Mouse (Mus musculus) megakaryocyte-erythroid progenitor cell, adult 5 weeks (primary cell): Measurements from ENCODE around the gene Anapc11. TPM values are rescaled to one million over a fixed set of nuclear protein-coding genes. Genes with fewer than 3 reads are reported as not detected.

Experiments used
- polyA plus RNA-seq: library from polyadenylated mRNA; stranded (reverse); fragments of >175 nt; gene quantifications from 2 replicates; pipeline ENCODE4 v1.2.3, GENCODE M21; 2012

Gene Anapc11
- polyA plus RNA-seq: 111 and 156 TPM in 2 replicates

DNA sequence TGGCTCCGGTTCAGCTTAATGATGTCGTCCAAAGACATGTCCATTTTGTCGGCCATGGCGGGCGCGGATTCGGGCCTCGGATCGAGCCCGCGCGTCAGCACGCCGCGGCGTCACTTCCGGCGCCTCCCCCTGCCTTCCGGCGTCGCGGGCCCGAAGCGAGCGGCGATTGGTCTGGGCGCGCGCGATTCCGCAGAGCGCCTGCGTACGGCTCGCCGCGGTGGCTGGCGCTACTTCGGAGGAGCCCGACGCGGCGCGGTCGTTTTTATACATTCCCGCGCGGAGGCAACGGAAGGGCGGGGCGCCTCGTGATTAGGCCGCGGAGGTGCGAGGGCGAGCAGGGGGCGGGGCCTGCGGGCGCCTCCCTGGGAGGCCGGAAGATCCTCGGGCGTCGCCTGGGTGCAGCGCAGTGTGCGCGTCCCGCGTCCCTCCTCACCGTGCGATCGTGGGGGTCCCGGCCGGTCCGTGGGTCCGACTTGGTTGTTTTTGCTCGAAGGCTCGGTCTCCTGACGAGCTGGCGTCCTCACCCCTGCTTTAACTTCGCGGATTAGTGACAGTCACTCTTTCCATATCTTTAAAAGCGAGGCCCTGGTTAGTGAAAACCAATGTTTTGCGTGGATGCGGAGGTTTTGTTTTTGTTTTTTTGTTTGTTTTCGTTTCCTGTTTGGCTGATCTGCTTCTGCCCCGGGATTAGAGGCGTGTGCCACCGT, at the start of gene Anapc11, which contains the start of gene Alyref:
Gene Anapc11 (plus strand): TSS at position 139 of the 707 bp plus-strand sequence.
Gene Alyref (minus strand): TSS at position 83 of the 707 bp plus-strand sequence.

DNA sequence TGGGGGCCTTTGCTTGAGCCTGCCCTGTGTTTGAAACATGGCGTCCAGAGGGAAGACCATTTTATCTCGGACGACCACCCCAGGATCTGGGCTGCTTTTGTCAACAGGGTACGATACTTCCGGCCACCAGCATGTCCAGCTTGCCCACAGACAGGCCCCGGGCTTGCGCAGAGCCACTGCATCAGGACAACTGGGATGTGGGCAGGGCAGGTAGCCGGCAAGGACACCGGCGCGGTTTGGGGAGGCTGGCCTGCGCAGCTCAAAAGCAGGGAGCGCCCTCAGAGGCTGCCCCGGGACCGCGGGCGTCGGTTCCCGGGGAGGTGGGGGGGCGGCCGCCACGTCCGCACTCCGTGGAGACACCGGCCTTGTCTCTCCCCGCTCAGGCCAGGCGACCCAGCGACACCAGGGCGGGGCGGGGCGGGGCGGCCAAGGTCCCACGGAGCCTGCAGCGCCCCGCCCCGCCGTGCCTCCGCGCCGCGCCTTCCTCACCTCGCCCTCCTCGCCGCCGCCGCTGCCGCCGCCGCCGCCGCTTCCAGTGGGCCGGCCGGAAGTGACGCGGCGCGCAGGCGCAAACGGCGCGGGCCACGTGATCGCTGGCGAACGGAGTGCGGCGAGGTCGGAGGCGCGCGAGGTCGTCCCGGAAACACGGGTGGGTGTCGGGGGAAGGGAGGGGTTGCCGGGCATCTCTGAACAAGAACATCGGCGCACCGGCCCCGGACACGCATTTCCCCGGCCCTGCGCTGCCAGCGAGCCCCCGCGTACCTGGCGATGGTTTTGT, 48.9 kb upstream of the Anapc11 start, which contains the start of gene Mcrip1:
Gene Mcrip1 (minus strand): TSS at position 560 of the 778 bp plus-strand sequence.

DNA sequence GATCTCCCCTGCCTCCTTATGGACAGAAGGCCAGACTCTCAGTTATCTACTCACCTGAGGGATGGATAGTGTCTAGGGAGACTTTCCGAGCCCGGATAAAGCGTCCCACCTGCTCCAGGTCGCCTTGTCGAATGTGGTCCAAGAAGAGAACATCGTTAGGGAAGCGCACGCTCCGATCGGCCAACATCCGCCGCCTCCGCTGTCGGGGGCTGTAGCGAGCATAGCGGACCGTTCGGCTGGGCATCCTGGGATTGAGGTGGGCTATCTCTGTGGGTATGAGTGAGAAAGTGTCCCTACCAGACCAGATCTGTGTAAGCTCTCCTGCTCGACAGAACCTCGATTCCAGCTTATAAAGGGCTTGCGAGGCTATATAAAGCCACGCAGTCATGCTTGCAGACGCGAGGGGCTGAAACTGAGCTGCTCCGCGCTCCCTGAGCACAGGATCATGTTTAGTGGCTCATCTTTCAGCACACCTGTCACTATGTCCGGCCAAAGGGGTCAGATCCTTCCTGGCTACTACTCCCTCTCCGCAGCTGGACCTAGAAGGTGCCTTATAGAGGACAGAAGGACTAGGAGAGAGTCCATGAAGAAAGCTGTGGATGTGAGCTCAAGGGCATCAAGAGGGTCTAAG, 47.3 kb upstream of the Anapc11 start, which contains the start of gene Ppp1r27:
Gene Ppp1r27 (minus strand): TSS at position 323 of the 631 bp plus-strand sequence.

DNA sequence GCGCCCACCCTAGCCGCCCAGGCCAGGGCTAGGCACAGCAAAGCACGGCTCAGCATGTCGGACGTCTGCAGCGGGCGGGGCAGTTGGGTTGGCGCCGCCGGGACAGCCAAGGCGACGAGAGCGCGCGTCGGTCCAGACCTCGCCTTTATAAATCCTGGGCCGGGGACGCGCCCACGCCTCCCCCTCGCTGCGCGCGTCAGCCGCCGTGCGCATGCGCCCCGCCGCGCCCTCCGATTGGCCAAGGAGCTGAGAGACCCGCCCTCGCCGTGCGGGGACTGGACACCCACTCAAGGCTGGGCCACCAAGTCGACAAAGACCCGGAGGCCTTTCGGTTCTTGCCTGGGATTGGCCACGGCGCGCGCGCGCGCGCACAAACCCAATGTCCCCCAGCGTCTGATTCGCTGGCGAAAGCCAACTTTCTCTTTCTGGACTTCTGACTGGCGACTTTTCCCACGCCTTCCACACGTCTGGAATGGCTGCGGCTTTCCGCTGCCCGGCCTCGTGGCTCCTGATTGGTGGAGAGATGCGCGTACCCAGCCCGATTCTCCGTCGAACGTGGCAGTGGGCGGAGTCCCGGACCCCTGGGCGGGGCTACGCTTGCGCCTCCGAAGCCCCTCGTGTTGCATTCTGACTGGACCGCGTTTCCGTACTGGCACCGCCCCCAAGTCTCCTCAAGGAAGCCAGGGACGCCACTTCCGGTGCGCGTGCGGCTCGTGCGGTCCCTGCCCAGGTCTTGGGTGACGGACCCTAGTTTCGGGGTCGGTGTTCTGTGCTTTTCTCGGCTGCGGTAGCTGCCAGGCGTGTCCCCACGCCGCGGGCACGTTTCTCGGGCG, 25.3 kb upstream of the Anapc11 start, which contains the start of gene P4hb:
Gene P4hb (minus strand): TSS at position 502 of the 833 bp plus-strand sequence.

DNA sequence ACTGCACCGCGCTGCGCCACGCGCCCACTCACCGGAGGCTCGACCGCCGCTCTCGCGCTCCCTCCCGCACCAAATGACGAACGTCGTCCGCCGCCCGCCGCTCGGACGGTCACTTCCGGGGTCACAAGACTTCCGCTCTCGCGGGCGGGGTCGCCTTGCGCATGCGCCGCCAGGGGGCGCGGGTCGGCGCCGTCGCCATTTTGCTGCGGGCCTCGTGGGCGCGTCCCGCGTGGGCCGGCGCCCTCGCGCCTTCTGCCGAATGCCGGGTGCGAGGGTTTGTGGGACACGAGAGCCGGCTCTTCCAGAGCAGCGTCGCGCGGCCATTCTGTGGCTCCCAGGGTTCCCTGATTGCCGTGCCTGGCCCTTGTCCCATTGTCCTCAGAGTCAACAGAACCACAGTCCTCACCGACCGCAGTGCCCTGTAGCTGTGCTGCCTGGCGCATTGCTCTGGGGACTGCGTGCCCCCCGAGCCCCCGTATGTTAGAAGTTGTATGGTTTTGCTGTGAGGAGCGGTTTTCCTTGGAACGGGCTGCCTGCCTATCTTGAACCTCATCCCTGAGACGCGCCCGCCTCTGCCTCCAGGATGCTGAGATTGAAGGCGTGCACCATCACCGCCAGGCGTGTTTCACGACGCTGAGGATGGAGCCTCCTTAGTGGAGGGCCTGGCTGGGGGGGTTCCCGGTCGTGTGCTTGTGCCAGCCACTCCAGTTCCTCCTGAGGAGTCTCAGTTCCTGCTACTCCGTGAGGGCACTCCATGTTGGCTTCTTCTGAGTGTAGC, 16.5 kb upstream of the Anapc11 start, which contains the start of gene Arhgdia:
Gene Arhgdia (minus strand): TSS at position 135 of the 778 bp plus-strand sequence.

DNA sequence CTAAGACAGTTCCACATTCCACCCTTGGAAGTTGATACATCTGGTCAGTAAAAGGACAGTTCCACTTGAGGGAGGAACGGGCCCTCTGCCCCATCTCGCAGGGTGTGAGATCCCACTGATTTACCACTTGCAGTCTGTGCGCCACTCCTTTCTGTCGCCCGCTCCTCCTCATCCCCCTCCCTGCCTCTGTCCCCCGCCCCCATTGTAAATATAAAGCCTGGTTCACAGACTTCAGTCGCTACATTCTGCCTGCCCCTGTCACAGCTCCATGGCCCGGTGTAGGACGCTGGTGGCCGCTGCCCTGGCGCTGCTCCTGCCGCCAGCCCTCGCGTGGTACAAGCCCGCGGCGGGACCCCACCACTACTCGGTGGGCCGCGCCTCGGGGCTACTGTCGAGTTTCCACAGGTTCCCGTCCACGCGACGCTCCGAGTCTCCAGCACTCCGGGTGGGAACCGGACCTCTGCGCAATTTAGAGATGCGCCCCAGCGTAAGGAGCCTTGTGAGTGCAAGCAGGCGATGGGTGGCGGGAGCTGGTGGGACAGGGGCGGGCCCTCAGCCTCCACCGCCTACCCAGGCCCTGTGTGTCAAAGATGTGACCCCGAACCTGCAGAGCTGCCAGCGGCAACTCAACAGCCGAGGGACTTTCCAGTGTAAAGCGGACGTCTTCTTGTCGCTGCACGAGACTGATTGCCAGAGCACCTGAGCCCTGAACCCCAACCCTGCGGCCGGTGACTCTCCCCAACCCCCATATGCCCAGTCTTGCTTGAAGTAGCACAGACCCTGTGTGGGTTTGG, 10.2 kb downstream of the Anapc11 start, which contains the start of gene Npb:
Gene Npb (plus strand): TSS at position 237 of the 794 bp plus-strand sequence.

DNA sequence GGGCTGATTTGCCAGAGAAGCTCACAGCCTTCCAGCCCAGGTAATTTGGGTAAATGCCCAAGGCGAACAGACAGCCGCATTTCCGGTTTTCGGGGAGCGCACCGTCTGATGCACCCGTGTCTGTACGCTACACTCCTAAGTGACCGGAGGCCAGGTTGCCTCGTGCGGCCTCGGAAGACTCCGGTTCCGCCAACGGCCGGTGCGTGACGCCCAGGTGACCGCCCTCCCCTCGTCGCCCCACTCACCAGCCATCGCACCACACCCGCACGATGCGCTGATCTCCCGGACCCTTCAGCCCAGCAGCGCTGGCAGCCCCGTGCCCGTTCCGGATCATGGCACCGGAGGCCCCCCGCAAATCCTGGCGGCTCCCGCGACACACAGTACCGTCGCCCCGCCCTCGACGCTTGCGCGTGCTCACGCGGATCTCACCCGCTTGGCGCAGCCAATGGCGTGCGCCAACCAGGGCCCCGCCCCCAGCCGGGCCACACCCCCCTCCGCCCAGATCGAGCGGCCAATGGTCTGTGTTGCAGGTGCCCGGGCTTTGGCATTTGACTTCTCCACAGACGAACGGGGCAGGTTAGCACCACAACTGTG, 19.4 kb downstream of the Anapc11 start, which contains the start of gene Pcyt2:
Gene Pcyt2 (minus strand): TSS at position 418 of the 594 bp plus-strand sequence.

DNA sequence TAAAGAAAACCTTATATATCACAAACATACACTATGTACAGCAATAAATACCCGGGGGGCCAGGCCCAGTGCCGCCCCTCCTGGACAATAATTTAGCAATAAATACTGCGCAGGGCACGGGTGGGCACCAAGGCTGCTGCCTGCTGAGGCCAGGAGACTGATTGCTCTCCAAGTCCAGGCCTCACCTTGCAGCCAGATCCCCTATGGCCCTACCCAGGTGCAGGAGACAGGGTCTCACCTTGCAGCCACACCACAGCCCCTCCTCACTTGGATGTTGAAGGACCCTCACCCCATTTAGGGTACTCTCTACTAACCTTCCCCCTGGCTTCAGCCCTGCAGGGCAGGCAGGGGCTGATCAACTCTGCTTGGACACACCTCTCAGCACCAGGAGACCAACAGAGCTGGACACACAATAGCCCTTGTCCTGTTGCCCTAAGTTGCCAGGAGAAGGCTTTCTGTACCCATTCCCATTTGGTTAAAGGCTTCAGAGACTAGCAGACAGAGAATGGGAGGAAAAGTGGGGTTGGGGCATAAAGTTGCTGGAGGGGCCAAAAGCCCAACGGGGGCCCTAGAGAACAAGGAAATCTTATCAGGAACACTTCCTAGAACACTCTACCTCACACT, 27.0 kb downstream of the Anapc11 start, which contains the start of gene Sirt7:
Gene Sirt7 (minus strand): TSS at position 89 of the 624 bp plus-strand sequence.

DNA sequence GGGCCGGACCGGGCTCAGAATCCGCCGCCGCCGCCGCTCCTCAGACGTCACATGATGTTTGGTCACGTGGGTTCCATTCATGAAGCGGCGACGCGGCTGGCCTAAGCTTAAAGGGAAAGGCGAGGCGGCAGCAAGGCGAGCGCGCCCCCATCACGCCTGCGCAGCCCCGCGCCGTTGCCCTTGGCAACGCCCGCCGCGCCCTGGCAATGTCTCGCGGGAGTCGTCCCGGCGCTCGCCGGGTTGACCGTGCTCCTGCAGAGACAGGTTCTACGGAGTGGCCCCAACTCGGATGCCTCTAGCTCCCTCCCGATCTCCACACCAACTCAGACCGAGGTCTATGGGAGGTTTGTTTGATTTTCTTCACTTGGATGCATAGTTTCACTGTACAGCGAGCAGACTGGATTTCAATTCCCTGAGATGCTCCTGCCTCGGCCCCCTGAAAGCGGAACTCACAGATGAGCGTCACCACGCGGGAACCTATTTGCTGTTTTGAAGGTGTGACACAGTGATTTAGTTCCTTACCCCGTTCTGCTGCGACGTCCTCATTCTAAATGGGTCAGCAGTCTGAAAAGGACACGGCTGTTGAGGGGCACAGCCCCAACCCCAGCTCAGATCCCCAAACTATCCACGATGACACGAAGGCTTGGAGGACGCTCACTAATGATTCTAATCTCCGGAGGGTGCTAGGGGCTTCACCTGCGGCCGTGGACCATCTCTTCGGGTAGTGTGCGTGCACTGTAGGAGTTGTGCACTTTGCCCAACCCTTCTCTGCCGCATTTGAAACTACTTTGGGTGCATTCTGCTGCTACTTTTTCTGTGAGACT, 35.5 kb downstream of the Anapc11 start, which contains the start of gene Mafg:
Gene Mafg (minus strand): TSS at position 81 of the 824 bp plus-strand sequence.

DNA sequence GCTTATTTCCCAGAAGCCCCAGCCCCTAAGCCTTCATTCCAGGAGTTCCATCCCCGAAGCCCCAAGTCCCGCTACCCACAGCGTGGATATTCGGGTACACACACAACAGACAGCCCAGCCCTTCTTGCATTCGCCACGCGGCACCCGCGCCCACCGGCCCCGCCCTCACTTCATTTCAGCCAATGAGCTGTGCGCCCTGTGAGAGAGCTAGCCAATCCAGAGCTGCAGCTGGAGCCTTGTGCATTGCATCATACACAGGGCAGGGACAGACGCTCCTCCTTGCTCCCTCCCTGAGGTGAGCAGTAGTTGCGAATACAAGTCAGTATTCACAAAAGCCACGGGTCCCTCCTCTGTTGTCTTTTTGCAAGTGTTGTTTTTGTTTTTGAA, 45.4 kb downstream of the Anapc11 start, which contains the start of gene Pycr1:
Gene Pycr1 (minus strand): TSS at position 169 of the 387 bp plus-strand sequence.

DNA sequence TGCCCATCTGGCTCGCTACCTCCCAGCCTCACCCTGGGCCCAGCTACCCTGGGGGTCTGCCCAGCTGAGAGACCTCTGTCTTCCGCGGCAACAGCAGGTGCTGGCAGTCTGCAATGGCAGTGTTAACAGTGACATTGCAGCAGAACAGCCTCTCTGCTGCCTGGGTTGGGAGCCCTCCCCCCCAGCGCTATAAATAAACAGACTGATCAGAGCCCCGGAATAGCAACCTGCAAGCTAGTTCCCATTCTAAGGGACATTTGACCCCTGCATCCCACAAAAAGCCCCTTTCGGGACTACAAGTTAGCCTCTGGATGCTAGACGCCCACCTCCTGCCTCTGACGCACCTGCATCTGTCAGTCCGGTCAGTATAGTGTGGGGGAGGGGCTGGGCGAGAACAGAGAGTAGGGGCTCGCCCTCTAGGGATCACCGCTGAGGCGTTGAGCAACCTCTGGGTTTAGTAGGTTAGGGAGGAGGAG, 49.8 kb downstream of the Anapc11 start, which contains the start of gene Myadml2:
Gene Myadml2 (minus strand): TSS at position 158 of the 476 bp plus-strand sequence.

Other genes starting within 250 kb of the Anapc11 start
- gene Actg1, start 249.9 kb upstream of the Anapc11 start, polyA plus RNA-seq: 934 and 983 TPM in 2 replicates
- not detected in 2 replicates for gene Fscn2, start 236.9 kb upstream of the Anapc11 start, polyA plus RNA-seq
- gene Faap100, start 219.7 kb upstream of the Anapc11 start, polyA plus RNA-seq: 32.5 and 33.7 TPM in 2 replicates
- gene Nploc4, start 160.7 kb upstream of the Anapc11 start, polyA plus RNA-seq: 48.3 and 52.9 TPM in 2 replicates
- gene Tspan10, start 155.8 kb upstream of the Anapc11 start, polyA plus RNA-seq: 0.06 and 0.08 TPM in 2 replicates
- gene Pde6g, start 144.9 kb upstream of the Anapc11 start, polyA plus RNA-seq: 0.02 TPM in 1 of 2 replicates, not detected in the other
- 9.0 and 9.9 TPM in 2 replicates for gene Oxld1, start 140.4 kb upstream of the Anapc11 start, polyA plus RNA-seq
- gene Ccdc137, start 140.3 kb upstream of the Anapc11 start, polyA plus RNA-seq: 31.2 and 32.6 TPM in 2 replicates
- gene Arl16, start 130.8 kb upstream of the Anapc11 start, polyA plus RNA-seq: 22.3 and 23.4 TPM in 2 replicates
- gene Mrpl12, start 113.8 kb upstream of the Anapc11 start, polyA plus RNA-seq: 467 and 483 TPM in 2 replicates
- gene Slc25a10, start 106.6 kb upstream of the Anapc11 start, polyA plus RNA-seq: 47.2 and 58.4 TPM in 2 replicates
- not detected in 2 replicates for gene Gcgr, start 67.7 kb upstream of the Anapc11 start, polyA plus RNA-seq
- 170 and 188 TPM in 2 replicates for gene Mcrip1, start 48.7 kb upstream of the Anapc11 start, polyA plus RNA-seq
- gene Ppp1r27, start 47.3 kb upstream of the Anapc11 start, polyA plus RNA-seq: 0.24 TPM in 1 of 2 replicates, not detected in the other
- gene P4hb, start 25.2 kb upstream of the Anapc11 start, polyA plus RNA-seq: 1,164 and 1,680 TPM in 2 replicates
- gene Arhgdia, start 16.8 kb upstream of the Anapc11 start, polyA plus RNA-seq: 1,098 and 1,284 TPM in 2 replicates
- 339 and 360 TPM in 2 replicates for gene Alyref, start 56 bp upstream of the Anapc11 start, polyA plus RNA-seq
- gene Npb, start 10.1 kb downstream of the Anapc11 start, polyA plus RNA-seq: 1.6 and 2.9 TPM in 2 replicates
- 93.8 and 116 TPM in 2 replicates for gene Pcyt2, start 19.5 kb downstream of the Anapc11 start, polyA plus RNA-seq
- gene Sirt7, start 26.8 kb downstream of the Anapc11 start, polyA plus RNA-seq: 246 and 280 TPM in 2 replicates
- gene Mafg, start 35.2 kb downstream of the Anapc11 start, polyA plus RNA-seq: 51.4 and 66.1 TPM in 2 replicates
- 1.2 and 1.5 TPM in 2 replicates for gene Pycr1, start 45.3 kb downstream of the Anapc11 start, polyA plus RNA-seq
- gene Myadml2, start 49.7 kb downstream of the Anapc11 start, polyA plus RNA-seq: 0.05 TPM in 1 of 2 replicates, not detected in the other
- 0.17 and 0.18 TPM in 2 replicates for gene Notum, start 62.8 kb downstream of the Anapc11 start, polyA plus RNA-seq
- 360 and 376 TPM in 2 replicates for gene Aspscr1, start 74.6 kb downstream of the Anapc11 start, polyA plus RNA-seq
- gene Cenpx, start 115.3 kb downstream of the Anapc11 start, polyA plus RNA-seq: 97.1 and 99.7 TPM in 2 replicates
- gene Lrrc45, start 115.5 kb downstream of the Anapc11 start, polyA plus RNA-seq: 59.1 and 87.9 TPM in 2 replicates
- 5.4 and 8.3 TPM in 2 replicates for gene Rac3, start 123.0 kb downstream of the Anapc11 start, polyA plus RNA-seq
- gene Dcxr, start 128.9 kb downstream of the Anapc11 start, polyA plus RNA-seq: 32.0 and 32.8 TPM in 2 replicates
- not detected in 2 replicates for gene Cbr2, start 133.7 kb downstream of the Anapc11 start, polyA plus RNA-seq
- gene Hmga1b, start 164.4 kb downstream of the Anapc11 start, polyA plus RNA-seq: 38.6 and 45.6 TPM in 2 replicates
- 54.4 and 68.5 TPM in 2 replicates for gene Rfng, start 185.8 kb downstream of the Anapc11 start, polyA plus RNA-seq
- gene Gps1, start 185.9 kb downstream of the Anapc11 start, polyA plus RNA-seq: 52.0 and 53.8 TPM in 2 replicates
- gene Dus1l, start 198.0 kb downstream of the Anapc11 start, polyA plus RNA-seq: 131 and 148 TPM in 2 replicates
- 256 and 260 TPM in 2 replicates for gene Fasn, start 226.1 kb downstream of the Anapc11 start, polyA plus RNA-seq